Mouse (Mus musculus) midbrain, embryonic 11.5 days (tissue): ENCODE measurements around the gene Polr2l. TPM values are rescaled to one million over a fixed set of nuclear protein-coding genes. Genes with fewer than 3 reads are reported as not detected.
"Not testable (repeated sequence)": the region's sequence is repeated elsewhere in the genome, so short reads cannot be mapped to it uniquely, and the experiment has no call there.

Experiments used
- ATAC-seq: fragments of 200-750 bp; cut with Nextera tagmentation; 2 replicates; pipeline ENCODE4 v1.8.0; 2017; ENCODE audit warnings: moderate TSS enrichment, moderate library complexity; ENCODE audit not compliant: low FRiP score
- DNase-seq: peaks from one replicate; pipeline ENCODE4 v3.0.0; 2015; ENCODE audit warnings: low spot score; ENCODE audit errors: missing footprints
- H3K27ac ChIP-seq: fragments of 300-500 bp; sonication (generic); 2 replicates; pipeline ENCODE4 v1.5.1; 2014; ENCODE audit warnings: low read depth, low read length
- H3K27me3 ChIP-seq: fragments of 300-500 bp; sonication (generic); 2 replicates; pipeline ENCODE4 v1.6.1; 2014; ENCODE audit warnings: mild to moderate bottlenecking, low read length, moderate library complexity, mixed read lengths; ENCODE audit not compliant: control insufficient read depth, insufficient read depth
- H3K36me3 ChIP-seq: fragments of 300-500 bp; sonication (generic); 2 replicates; pipeline ENCODE4 v1.6.1; 2014; ENCODE audit warnings: mild to moderate bottlenecking, low read length, moderate library complexity, mixed read lengths; ENCODE audit not compliant: control insufficient read depth, insufficient read depth
- H3K4me1 ChIP-seq: fragments of 300-500 bp; sonication (generic); 2 replicates; pipeline ENCODE4 v1.6.1; 2014; ENCODE audit warnings: low read length; ENCODE audit not compliant: control insufficient read depth, insufficient read depth
- H3K4me2 ChIP-seq: fragments of 300-500 bp; sonication (generic); 2 replicates; pipeline ENCODE4 v1.6.1; 2014; ENCODE audit warnings: mild to moderate bottlenecking, moderate library complexity
- H3K4me3 ChIP-seq: fragments of 300-500 bp; sonication (generic); 2 replicates; pipeline ENCODE4 v1.5.1; 2014; ENCODE audit warnings: low read depth, low read length
- H3K9ac ChIP-seq: fragments of 300-500 bp; sonication (generic); 2 replicates; pipeline ENCODE4 v1.6.1; 2014; ENCODE audit warnings: low read length
- H3K9me3 ChIP-seq: fragments of 300-500 bp; sonication (generic); 2 replicates; pipeline ENCODE4 v1.6.1; 2016; ENCODE audit warnings: low read length; ENCODE audit not compliant: control insufficient read depth
- whole genome bisulfite sequencing: fragments of 180-500 bp; shearing (Covaris S2); extraction: QIAGEN DNeasy Blood & Tissue Kit; methylation state at CpG from one replicate; pipeline ENCODE4 v1.1.7; 2014; 5-methylcytosine and 5-hydroxymethylcytosine counted together
- polyA plus RNA-seq: library from polyadenylated mRNA; unstranded; fragments of >200 nt; fragmentation: Nextera tagmentation; extraction: Ambion mirVana; gene quantifications from 2 replicates; pipeline ENCODE4 v1.2.1, GENCODE M21; 2014

Gene Polr2l
- polyA plus RNA-seq, 1 experiment from 2014 or later: 74.2 TPM

DNA sequence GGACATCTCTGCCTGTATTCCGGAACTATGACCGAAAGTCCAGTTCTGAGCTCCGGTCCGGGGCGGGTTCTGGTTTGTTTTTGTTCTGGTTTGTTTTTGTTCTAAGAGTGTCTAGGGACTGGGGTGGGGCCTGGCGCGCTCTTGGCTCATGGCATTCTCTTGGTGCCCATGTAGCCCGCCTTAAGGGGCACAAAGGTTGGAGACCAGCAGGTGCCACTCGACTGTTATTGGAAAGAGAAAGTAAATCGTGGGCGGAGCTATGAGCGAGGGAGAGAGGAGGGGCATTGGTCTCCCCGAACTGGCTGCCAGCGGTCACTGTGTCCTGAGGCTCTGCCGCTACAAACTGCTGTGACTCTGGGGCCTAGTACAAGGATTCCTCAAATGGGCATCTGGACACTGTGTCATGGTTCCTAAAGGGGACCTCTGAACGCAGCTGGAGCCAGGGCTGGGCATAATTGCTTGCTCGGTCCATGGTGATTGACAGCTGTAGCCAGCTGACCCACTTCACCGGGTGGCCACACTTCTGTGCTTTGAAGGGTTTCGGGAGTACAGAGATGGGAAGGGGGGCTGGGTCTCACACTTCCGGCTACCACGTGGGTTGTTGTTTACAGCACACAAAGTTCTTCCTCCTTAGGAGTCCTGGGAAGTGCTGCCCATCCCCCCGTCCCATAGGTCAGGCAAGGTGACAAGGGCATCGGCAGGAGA is 19.2 kb downstream of the Polr2l start:
- ATAC-seq: peak; percentile 47
- peak overlapping the region; percentile 62 for H3K4me3 ChIP-seq
- H3K27me3 ChIP-seq: peaks cover 10% of the 10 kb centered on the region
- peak overlapping the region; percentile 76 for H3K9ac ChIP-seq
- DNase-seq: no peak
- H3K27ac ChIP-seq: no peak overlapping the region
- peak overlapping the region; percentile 98 for H3K4me2 ChIP-seq
- peaks cover 2% of the 10 kb centered on the region for H3K36me3 ChIP-seq
- no peaks in the 10 kb centered on the region for H3K9me3 ChIP-seq
- H3K4me1 ChIP-seq: peaks cover 8% of the 10 kb centered on the region
- 2% methylated on average over 23 of the region's 23 CpGs for WGBS

DNA sequence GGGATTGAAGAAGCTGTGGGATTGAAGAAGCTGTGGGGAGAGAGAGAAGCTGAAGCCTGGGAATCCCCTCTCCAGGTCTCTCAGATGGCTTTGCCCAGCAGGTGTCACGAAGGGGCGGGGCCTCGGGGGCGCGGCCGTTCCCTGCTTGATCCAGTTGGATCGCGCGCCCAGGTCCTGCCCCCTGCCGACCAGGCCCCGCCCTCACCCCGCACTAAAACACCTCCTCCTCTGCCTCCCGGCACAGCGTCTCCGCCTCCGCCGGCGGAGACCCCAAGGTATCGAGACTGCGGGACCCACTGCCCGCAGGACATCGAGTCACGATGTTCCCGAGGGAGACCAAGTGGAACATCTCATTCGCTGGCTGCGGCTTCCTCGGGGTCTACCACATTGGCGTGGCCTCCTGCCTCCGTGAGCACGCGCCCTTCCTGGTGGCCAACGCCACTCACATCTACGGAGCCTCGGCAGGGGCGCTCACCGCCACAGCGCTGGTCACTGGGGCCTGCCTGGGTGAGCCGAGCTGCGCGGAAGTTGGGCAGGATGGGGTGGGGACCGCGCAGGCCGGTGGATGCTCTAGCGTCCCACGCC is 19.9 kb downstream of the Polr2l start, which contains the start of gene Pnpla2:
Gene Pnpla2, plus strand, starts transcription at position 232 of the 585 bp plus-strand sequence.
- peak within 1 kb of the TSS; percentile 98 for H3K4me2 ChIP-seq
- H3K36me3 ChIP-seq: peaks cover 6% of the 10 kb centered on the region
- H3K27ac ChIP-seq: no peak within 1 kb of the TSS
- peaks cover 3% of the 10 kb centered on the region for H3K27me3 ChIP-seq
- H3K4me1 ChIP-seq: peaks cover 8% of the 10 kb centered on the region
- peak; percentile 80 for ATAC-seq
- no peaks in the 10 kb centered on the region for H3K9me3 ChIP-seq
- under 1% methylated on average over 45 of the region's 45 CpGs for WGBS
- H3K9ac ChIP-seq: peak within 1 kb of the TSS; percentile 76
- DNase-seq: peak; percentile 98
- peak within 1 kb of the TSS; percentile 62 for H3K4me3 ChIP-seq

DNA sequence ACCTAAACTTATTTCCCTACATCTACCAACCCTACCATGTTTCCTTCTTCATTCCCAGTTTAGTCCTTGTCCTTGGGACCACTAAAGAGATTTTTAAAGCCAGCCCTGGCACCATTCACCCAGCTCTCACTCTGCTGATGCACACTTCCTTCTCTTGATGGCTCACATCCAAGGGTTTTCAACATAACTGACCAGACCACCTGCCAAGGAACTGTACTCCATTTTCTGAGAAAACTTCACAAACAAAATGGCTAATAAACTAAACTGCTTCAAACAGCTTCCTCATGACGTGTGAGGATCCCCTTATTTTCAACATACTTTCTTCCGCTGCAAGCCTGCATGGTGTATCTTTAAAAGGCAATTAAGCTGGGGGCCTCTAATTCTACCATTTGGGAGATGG is 21.3 kb downstream of the Polr2l start:
- no peak for ATAC-seq
- H3K27ac ChIP-seq: no peak overlapping the region
- no peak for DNase-seq
- H3K4me3 ChIP-seq: no peak overlapping the region
- H3K4me2 ChIP-seq: no peak overlapping the region
- 82% methylated on average over 2 of the region's 2 CpGs for WGBS
- H3K36me3 ChIP-seq: peaks cover 12% of the 10 kb centered on the region
- H3K9me3 ChIP-seq: no peaks in the 10 kb centered on the region
- 0 out of 2 replicates have a peak, but pooled peaks cover 2% of the 10 kb centered on the region for H3K27me3 ChIP-seq
- peaks cover 12% of the 10 kb centered on the region for H3K4me1 ChIP-seq
- no peak overlapping the region for H3K9ac ChIP-seq

DNA sequence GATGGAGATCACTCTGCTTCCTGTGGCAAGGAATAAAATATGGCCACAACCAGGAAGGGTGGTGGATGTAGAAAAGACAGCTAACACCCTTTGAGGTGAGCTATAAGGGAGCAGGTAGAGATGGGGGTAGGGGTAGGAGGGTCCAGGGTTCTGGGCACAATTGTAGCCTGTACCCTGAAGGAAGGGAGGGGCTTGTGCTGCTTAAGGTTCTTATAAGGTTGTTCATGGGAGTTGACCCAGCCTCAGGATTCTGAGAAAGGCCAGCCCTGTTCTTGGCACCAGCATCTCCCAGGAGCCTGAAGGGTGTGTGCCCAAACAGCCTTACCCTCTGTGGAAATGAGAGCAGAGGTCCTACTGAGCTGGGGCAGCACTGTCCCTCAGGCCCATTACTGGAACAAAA is 23.0 kb downstream of the Polr2l start:
- H3K4me1 ChIP-seq: peaks cover 19% of the 10 kb centered on the region
- H3K9me3 ChIP-seq: no peaks in the 10 kb centered on the region
- no peak overlapping the region for H3K4me3 ChIP-seq
- H3K9ac ChIP-seq: no peak overlapping the region
- H3K27me3 ChIP-seq: 0 out of 2 replicates have a peak, but pooled peaks cover 2% of the 10 kb centered on the region
- DNase-seq (no peak), ATAC-seq (no peak)
- no peak overlapping the region for H3K4me2 ChIP-seq
- H3K27ac ChIP-seq: no peak overlapping the region
- peaks cover 14% of the 10 kb centered on the region for H3K36me3 ChIP-seq

DNA sequence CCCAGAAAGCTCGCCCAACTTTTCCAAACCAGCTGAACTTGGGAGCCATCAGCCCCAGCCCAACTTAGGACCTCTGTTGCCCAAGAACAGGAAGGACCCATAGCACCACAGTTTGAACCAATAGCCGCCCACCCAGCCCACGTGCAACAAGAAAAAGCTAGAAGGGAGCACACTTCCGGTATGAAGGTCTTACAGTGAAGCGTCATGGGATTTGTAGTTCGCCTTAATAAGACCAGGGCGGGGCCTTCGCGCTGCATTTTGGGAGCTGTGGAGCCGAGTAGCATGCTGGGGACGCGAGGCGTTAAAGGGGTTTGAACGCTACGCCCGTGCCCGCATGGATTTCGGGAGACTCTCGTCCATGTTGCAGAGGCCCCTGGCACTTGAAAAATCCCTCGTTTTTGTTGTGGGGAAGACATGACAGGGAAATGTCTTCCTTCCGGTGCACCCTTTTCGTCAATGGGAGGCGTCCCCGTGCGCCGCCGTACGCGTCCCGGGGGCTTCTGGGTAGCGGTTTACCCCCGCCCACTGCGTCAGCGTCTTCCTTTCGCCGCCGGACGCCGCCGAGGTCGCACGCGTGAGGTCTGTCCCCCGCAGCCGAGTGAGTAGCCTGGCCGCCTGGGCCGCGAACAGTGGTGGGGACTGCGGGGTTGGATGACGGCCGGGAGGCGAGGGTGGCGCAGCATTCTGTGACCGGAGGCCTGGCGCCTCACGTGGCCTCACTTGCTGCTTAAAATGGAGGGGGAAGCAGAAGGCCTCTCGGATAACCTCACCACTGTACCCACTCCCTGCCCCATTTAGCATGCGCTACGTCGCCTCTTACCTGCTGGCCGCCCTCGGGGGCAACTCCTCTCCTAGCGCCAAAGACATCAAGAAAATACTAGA is 27.6 kb downstream of the Polr2l start, which contains the start of gene Rplp2:
Gene Rplp2, plus strand, starts transcription at position 261 of the 882 bp plus-strand sequence.
- peak within 1 kb of the TSS; percentile 83 for H3K4me3 ChIP-seq
- H3K4me1 ChIP-seq: peaks cover 22% of the 10 kb centered on the region
- no peaks in the 10 kb centered on the region for H3K27me3 ChIP-seq
- ATAC-seq (peak; percentile 91), DNase-seq (peak; percentile 99)
- H3K9ac ChIP-seq: peak within 1 kb of the TSS; percentile 91
- no peaks in the 10 kb centered on the region for H3K9me3 ChIP-seq
- WGBS: under 1% methylated on average over 63 of the region's 63 CpGs
- H3K27ac ChIP-seq: peak within 1 kb of the TSS; percentile 62
- peak within 1 kb of the TSS; percentile 86 for H3K4me2 ChIP-seq
- peaks cover 14% of the 10 kb centered on the region for H3K36me3 ChIP-seq

DNA sequence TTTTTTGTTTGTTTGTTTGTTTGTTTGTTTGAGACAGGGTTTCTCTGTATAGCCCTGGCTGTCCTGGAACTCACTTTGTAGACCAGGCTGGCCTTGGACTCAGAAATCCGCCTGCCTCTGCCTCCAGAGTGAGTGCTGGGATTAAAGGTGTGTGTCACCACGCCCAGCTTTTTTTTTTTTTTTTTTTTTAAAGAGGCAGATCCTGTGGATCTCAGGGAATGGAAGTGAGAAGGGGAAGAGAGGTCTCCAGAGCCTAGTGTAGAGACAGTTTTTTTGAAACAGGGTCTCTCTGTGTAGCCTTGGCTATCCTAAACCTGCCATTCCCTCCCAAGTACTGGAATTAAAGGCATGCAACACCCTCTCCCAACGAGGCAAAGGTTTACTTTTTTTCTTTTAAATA is 28.6 kb downstream of the Polr2l start:
- not testable (repeated sequence) for H3K4me2 ChIP-seq, H3K4me3 ChIP-seq, H3K9me3 ChIP-seq, H3K27ac ChIP-seq, ATAC-seq, DNase-seq, H3K9ac ChIP-seq, H3K27me3 ChIP-seq
- H3K4me1 ChIP-seq: peaks cover 22% of the 10 kb centered on the region
- peaks cover 14% of the 10 kb centered on the region for H3K36me3 ChIP-seq
- 92% methylated on average over 3 of the region's 3 CpGs for WGBS

DNA sequence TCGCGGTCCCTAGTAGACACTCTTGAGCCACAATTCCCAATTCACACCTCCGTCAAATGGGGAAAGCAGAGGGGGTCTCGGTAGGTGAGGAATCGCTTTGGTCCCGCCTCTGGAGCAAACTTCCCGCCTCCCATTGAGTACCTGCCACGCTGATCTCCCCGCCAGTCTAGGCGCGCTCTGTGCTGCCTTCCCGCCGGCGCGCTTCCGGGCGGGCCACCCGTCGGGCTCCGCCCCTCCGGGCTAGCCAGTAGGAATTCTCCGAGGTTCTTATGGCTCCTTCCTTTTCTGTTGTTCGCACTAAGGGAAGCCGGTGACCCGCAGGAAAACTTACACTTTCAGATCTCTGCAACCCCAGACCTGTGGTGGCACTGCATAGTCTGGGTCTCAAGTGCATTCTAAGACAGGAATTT is 31.1 kb downstream of the Polr2l start, which contains the start of gene Pidd1:
Gene Pidd1, minus strand, starts transcription at position 198 of the 410 bp plus-strand sequence.
- 1% methylated on average over 25 of the region's 25 CpGs for WGBS
- peak within 1 kb of the TSS; percentile 70 for H3K9ac ChIP-seq
- no peak within 1 kb of the TSS for H3K27ac ChIP-seq
- DNase-seq (peak; percentile 94), ATAC-seq (peak; percentile 12; the same call in 1 of the 2 replicates)
- H3K4me2 ChIP-seq: peak within 1 kb of the TSS; percentile 77
- no peaks in the 10 kb centered on the region for H3K9me3 ChIP-seq
- H3K4me1 ChIP-seq: peaks cover 19% of the 10 kb centered on the region
- H3K36me3 ChIP-seq: peaks cover 5% of the 10 kb centered on the region; the same call in 1 of the 2 replicates
- peak within 1 kb of the TSS; percentile 43 for H3K4me3 ChIP-seq
- no peaks in the 10 kb centered on the region for H3K27me3 ChIP-seq

DNA sequence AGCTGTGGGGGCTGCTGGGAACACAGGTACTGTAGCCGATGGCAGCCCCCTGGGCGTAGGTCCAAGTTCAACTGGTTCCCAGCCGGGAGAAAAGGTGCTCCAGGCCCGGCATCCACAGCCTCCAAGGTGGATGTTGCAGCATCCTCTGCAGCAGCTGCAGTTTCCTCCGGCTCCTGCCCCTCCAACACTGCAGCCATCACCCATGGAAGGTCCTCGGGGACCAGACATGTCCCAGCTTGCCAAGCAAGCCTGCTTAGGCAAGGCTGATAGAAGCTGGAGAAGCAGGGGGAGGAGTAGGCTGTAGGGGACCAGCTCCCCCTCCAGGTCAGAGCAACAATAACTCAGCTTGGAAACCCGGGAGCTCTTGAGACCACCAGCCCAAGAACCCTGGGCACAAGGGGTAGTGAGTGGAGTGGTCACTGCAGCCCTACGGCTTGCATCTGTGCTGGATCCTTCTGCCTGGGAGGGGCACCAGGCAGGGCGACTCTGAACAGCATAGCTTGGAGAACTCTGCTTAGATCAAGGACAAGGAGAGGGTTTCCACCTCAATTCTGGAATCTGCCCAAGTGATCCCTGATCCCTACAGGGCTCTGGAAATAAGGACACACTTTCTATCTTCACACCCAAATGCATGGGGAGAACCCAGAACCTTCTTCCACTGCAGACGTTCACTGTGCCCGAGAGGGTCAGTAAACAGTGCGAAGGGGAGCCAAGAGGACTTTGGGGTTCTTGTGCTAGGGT is 31.7 kb downstream of the Polr2l start:
- ATAC-seq (no peak; the same call in 1 of the 2 replicates), DNase-seq (peak; percentile 93)
- Histone ChIP-seq H3K9ac (peak overlapping the region; percentile 70), H3K4me2 (peak overlapping the region; percentile 77), H3K4me3 (peak overlapping the region; percentile 43), H3K27ac (no peak overlapping the region), H3K4me1 (peaks cover 14% of the 10 kb centered on the region), H3K27me3 (no peaks in the 10 kb centered on the region), H3K36me3 (0 out of 2 replicates have a peak, but pooled peaks cover 2% of the 10 kb centered on the region), H3K9me3 (no peaks in the 10 kb centered on the region)
- WGBS: 23% methylated on average over 12 of the region's 12 CpGs
